Mouse (Mus musculus): ENCODE measurements at regions not wholly inside any gene's neighbourhood (a gene's known extent, or its start where the extent isn't known, plus 50 kb on each side); places are given as distances from the start of the nearest gene placed in this dataset.

DNA sequence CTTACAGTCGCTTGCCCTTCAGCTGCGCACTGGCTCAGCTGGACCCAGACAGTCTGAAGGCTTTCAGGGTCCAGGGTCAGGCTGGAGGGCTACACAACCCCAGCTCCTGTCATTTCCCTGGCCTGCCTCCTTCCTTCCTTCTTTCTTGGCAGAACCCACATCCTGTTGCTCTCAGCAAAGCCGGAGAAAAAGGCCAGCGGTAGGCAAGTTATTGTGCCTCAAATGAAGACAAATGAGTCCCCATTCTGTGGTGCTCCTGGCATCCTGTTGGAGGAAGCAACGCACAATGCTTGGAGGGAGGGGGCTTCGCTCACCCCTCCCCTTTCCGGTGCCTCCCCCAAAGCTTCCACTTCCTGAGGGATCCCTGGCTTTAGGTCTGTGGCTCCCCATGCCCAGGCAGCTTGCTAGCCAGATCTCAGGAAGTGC is 203.4 kb upstream of the Fggy start:
- no peak overlapping the region for H3K4me2 ChIP-seq
- H3K36me3 ChIP-seq (ENCODE audit: poor library complexity, severe bottlenecking): no peaks in the 10 kb centered on the region
- no peaks in the 10 kb centered on the region for H3K9me3 ChIP-seq (replicated peaks)
- H3K9ac ChIP-seq: no peak overlapping the region
- no peak overlapping the region for H3K4me3 ChIP-seq
- WGBS: 62% methylated on average over 7 of the region's 7 CpGs
- H3K27me3 ChIP-seq: no peaks in the 10 kb centered on the region
- H3K4me1 ChIP-seq: peaks cover 12% of the 10 kb centered on the region
- ATAC-seq: peak; percentile 58
- H3K27ac ChIP-seq: peak overlapping the region; percentile 16

DNA sequence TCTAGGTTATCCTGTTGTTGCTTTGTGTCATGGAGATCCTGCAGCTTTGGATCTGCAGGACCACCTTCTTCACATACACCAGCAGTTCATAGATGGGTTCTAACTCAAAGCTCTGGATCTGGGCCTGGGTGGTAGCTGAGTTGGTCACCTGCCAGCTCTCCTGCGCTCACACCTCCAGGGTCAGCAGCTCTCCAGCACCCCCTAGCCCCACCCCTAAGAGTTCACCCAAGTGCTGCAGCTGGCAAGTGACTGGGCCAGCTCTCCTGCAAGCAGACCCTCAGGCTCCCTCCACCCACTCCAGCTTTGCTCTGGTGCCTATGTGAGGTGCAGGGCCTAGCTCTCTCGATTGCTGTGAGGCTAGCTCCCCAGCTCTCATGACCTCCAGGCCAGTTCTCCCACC is 198.6 kb upstream of the Fggy start:
- no peak for ATAC-seq
- H3K4me3 ChIP-seq: no peak overlapping the region

DNA sequence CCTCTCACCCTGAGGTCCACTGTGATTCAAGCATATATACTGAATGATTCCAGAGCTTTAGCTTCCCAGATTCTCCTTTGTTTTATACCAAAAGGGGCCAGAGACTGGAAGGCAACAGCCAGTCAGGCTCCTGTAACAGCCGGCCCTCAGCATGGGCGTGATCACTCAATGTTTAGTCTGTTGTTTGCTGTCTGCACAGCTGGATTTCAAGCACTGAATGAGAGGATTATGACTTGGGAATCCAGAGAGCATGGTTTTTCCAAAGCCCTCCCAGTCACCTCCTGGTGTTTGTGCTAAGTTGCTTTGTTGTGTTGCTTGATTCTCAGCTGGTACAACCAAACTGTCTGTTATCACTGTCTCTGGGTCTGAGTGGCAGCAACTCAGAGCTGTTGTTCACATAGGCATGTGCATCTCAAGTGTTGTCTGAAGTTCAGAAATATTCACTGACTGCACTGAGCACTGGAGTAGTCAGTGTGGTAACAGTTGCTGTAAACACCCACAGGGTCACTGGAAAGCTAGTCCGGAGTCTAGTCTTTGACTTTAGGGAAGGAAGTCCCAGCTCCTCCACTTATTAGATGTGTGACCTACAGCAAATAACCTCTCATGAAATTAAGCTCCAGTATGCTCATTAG is 196.9 kb upstream of the Fggy start:
- H3K27me3 ChIP-seq: no peaks in the 10 kb centered on the region
- H3K4me1 ChIP-seq: peaks cover 7% of the 10 kb centered on the region; the same call in 1 of the 2 replicates
- ATAC-seq: no peak
- no peak overlapping the region for H3K4me2 ChIP-seq
- WGBS: 34% methylated on average over 3 of the region's 3 CpGs
- no peak overlapping the region for H3K27ac ChIP-seq
- H3K36me3 ChIP-seq (ENCODE audit: poor library complexity, severe bottlenecking): no peaks in the 10 kb centered on the region
- no peak overlapping the region for H3K9ac ChIP-seq
- H3K9me3 ChIP-seq (replicated peaks): no peaks in the 10 kb centered on the region
- H3K4me3 ChIP-seq: no peak overlapping the region

More for the DNA sequence above, 198.6 kb upstream of the Fggy start:
- WGBS: 82% methylated on average over 2 of the region's 2 CpGs
- peaks cover 7% of the 10 kb centered on the region for H3K4me1 ChIP-seq
- H3K9ac ChIP-seq: no peak overlapping the region
- no peak overlapping the region for H3K27ac ChIP-seq
- no peaks in the 10 kb centered on the region for H3K36me3 ChIP-seq (ENCODE audit: poor library complexity, severe bottlenecking)
- no peak overlapping the region for H3K4me2 ChIP-seq
- no peaks in the 10 kb centered on the region for H3K9me3 ChIP-seq (replicated peaks)
- H3K27me3 ChIP-seq: no peaks in the 10 kb centered on the region

DNA sequence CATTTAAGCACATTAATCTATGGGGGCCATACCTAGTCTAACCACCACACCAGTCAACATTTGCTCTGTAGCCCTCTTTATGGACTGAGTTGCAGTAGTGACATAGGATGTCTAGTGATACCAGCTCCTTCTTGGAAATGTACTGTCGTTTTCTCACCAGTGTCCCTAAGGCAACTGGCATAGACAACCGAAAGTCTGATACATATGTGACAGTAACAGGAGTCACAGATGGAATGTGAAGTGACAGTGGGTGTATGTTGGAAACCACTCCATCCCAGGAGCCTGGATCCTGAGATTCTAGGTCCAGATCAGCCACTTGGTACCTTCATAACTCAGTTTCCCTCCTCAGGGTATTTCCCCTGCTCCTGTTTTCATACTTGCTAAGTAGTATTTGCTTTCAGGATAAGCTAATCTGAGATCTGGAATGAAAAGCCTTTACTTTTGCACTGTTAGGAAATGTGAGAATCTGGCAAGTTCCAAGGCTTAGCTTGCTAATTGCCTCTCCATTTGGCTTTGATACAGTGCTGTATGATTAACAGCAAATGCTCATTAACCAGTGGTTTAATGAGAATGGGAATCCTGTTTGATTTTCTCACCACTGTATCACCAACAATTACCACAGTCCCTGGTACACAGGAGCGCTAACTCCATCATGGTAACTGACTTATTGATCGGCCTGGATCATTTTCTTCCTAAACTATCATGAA is 192.8 kb upstream of the Fggy start:
- Histone ChIP-seq H3K4me3 (no peak overlapping the region), H3K4me1 (peaks cover 7% of the 10 kb centered on the region; the same call in 1 of the 2 replicates), H3K4me2 (no peak overlapping the region), H3K36me3 (ENCODE audit: poor library complexity, severe bottlenecking) (no peaks in the 10 kb centered on the region), H3K27me3 (no peaks in the 10 kb centered on the region), H3K9me3 (replicated peaks) (no peaks in the 10 kb centered on the region), H3K9ac (no peak overlapping the region), H3K27ac (peak overlapping the region; percentile 16; the same call in 1 of the 2 replicates)
- WGBS: 74% methylated on average over 4 of the region's 4 CpGs
- peak; percentile 75 for ATAC-seq

DNA sequence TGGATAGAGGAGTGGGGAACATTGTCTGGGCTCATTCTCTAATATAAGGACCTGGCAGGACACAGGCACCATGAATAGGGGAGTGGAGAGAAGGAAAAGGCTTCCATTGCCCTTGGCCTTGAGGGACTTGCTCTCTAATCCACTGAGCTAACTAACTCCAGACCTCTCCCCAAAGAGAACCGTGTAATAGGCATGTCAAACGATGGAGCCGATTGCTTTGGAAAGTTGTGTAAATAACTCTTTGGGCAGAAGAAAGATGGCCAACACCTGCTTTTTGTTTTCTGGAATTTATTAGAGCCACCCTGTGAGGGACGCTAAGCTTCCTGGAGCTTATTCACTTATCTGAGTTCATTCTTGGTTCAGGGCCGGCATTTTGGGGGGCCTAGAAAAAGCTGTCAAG is 180.9 kb upstream of the Fggy start:
- Histone ChIP-seq H3K4me3 (no peak overlapping the region), H3K27me3 (no peaks in the 10 kb centered on the region), H3K9me3 (replicated peaks) (no peaks in the 10 kb centered on the region), H3K9ac (no peak overlapping the region), H3K4me2 (no peak overlapping the region), H3K27ac (no peak overlapping the region), H3K4me1 (no peaks in the 10 kb centered on the region), H3K36me3 (ENCODE audit: poor library complexity, severe bottlenecking) (no peaks in the 10 kb centered on the region)
- no peak for ATAC-seq
- WGBS: 88% methylated on average over 5 of the region's 5 CpGs

DNA sequence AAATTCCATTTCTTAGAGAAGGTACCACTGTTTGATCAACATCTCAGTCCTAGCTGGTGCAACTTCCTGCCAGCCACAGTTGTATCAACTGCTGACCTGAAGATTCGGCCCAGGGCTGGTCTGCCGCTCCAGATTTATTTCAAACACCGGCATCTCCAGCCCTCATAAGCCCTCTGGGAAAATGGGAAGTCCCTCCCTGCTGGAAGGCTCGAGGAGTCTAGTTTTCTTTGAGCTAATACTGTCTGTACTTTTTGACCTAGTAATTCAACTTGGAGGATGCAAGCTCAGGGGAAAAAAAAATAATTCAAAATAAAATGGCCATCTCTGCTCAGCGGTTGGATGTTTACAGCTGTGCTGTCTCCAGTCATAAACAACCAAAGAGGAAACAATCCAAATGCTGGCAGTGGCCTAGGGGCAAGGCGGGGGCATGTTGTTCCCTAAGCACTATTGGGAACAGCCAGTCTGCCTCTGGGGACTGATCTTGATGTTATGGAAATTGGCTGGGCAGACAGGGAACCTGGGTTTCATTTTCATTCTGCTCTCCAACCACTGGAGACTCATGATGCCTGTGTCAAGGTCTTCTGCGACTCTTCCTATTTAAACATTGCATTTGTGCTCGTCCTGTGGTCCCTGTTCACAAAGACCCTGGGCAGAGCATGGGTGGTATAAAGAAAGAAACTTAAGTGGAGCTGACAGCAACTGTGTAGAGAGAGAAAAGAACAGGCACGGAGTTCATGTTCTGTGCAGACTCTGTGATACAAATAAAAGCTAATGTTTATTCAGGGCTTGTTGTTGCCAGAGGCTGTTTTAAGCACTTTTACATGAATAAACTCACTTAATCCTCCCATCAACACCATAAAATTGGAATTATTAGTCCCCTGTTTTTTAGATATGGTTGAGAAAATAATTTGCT is 179.8 kb upstream of the Fggy start:
- Histone ChIP-seq H3K9me3 (replicated peaks) (no peaks in the 10 kb centered on the region), H3K9ac (no peak overlapping the region), H3K4me1 (no peaks in the 10 kb centered on the region), H3K36me3 (ENCODE audit: poor library complexity, severe bottlenecking) (no peaks in the 10 kb centered on the region), H3K27me3 (no peaks in the 10 kb centered on the region), H3K27ac (no peak overlapping the region), H3K4me2 (no peak overlapping the region), H3K4me3 (no peak overlapping the region)
- ATAC-seq: no peak
- WGBS: 74% methylated on average over 9 of the region's 9 CpGs

DNA sequence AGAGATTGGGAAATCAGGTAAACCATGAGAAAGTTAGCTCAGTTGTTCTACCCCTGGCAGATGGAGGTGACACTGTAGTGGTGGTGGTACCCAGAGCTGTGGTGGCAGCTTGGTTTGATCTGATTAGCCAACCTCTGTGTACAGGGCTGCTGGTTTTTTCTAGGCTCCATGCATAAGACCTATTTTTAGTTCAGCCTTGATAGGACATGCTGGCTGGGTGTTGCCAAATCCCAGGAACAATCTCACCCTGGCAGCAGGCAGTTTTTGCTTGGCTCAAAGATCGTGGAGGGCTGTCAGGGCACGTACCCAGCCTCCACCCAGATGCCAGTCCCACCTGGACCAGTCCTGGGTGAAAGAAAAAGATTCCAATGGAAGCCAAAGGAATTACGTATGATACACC is 178.7 kb upstream of the Fggy start:
- Histone ChIP-seq H3K4me1 (no peaks in the 10 kb centered on the region), H3K27ac (no peak overlapping the region), H3K9ac (no peak overlapping the region), H3K36me3 (ENCODE audit: poor library complexity, severe bottlenecking) (no peaks in the 10 kb centered on the region), H3K9me3 (replicated peaks) (no peaks in the 10 kb centered on the region), H3K4me3 (no peak overlapping the region), H3K27me3 (no peaks in the 10 kb centered on the region), H3K4me2 (no peak overlapping the region)
- ATAC-seq: no peak
- 89% methylated on average over 3 of the region's 3 CpGs for WGBS

DNA sequence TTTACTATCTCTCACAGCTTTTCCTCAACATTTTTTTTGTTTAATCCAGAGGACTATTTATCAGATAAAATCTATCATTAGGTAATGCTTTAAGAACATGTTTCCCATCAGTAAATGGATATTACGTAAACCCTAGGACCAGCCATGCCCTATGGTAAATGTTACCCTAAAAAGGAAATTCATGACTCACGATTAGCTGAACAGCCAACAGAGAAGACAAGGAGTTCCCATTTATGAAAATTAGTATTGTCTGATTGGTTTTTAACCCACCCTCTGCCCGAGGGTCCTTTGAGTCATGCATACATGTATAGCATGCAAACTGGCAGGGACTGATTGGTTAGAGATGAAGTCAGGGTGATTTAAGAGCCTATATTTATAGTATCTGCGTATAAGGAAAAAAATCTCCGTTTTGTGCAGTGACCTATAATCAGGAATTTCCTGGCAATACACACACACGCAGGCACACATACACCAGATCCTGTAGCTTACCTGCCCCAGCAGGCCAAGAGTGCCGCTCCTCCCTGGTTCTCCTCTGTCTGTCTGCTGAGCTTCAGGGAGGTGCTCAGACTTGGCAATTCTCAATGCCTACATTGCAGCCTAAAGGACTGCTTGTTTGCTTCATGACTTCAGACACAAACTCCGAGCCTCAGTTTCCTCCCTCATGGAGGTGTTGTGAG is 174.0 kb upstream of the Fggy start:
- Histone ChIP-seq H3K4me3 (no peak overlapping the region), H3K27me3 (no peaks in the 10 kb centered on the region)

DNA sequence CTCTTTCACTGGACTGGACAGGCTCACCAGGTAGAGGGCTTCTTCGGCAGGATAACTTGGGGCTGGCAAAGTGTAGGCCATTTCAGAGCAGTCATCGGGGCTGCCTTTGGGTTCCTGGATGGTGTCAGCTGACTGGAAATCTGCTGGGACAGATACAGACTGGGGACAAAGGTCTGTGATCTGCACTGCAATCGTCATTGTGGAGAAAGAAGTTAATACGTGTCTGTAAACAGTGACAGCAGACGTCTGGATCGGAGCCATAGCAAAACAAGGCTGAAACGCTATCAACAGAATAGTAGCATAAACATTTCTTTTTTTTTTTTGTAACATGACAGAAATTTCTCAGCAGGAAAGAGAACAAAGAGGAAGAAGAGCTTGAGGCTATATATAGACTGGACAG is 171.8 kb upstream of the Fggy start:
- no peaks in the 10 kb centered on the region for H3K27me3 ChIP-seq
- no peaks in the 10 kb centered on the region for H3K9me3 ChIP-seq (replicated peaks)
- H3K4me2 ChIP-seq: no peak overlapping the region
- H3K27ac ChIP-seq: no peak overlapping the region
- H3K36me3 ChIP-seq (ENCODE audit: poor library complexity, severe bottlenecking): no peaks in the 10 kb centered on the region
- H3K4me3 ChIP-seq: no peak overlapping the region
- H3K9ac ChIP-seq: no peak overlapping the region
- no peak for ATAC-seq
- WGBS: 63% methylated on average over 7 of the region's 7 CpGs
- H3K4me1 ChIP-seq: peaks cover 7% of the 10 kb centered on the region; the same call in 1 of the 2 replicates

More for the DNA sequence above, 174.0 kb upstream of the Fggy start:
- ATAC-seq: no peak
- H3K9ac ChIP-seq: no peak overlapping the region
- H3K36me3 ChIP-seq (ENCODE audit: poor library complexity, severe bottlenecking): no peaks in the 10 kb centered on the region
- H3K4me2 ChIP-seq: no peak overlapping the region
- H3K9me3 ChIP-seq (replicated peaks): no peaks in the 10 kb centered on the region
- H3K4me1 ChIP-seq: no peaks in the 10 kb centered on the region
- WGBS: 89% methylated on average over 8 of the region's 8 CpGs
- H3K27ac ChIP-seq: no peak overlapping the region

DNA sequence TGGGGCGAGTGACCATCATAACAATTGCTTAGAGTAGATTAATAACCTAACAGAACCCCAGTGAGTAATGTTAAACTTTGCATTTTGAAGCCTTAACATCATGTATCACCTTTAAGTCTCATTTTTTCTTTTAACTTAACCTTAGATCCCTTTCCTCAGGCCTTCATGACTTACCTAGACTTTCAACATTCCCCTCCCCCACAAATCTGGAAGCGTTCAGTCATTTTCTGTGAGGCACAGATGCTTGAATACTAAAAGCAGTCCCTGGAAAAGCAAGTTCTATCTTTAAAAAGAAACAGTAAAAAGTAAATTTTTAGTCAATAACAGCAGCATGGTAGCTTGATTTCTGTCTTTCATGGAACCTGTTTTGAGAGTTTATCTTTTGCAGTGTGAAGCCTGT is 171.3 kb upstream of the Fggy start:
- Histone ChIP-seq H3K4me3 (no peak overlapping the region), H3K4me2 (no peak overlapping the region), H3K36me3 (ENCODE audit: poor library complexity, severe bottlenecking) (no peaks in the 10 kb centered on the region), H3K9ac (no peak overlapping the region), H3K9me3 (replicated peaks) (no peaks in the 10 kb centered on the region), H3K27ac (no peak overlapping the region), H3K27me3 (no peaks in the 10 kb centered on the region), H3K4me1 (peaks cover 7% of the 10 kb centered on the region; the same call in 1 of the 2 replicates)
- 70% methylated on average over 2 of the region's 2 CpGs for WGBS
- ATAC-seq: no peak

DNA sequence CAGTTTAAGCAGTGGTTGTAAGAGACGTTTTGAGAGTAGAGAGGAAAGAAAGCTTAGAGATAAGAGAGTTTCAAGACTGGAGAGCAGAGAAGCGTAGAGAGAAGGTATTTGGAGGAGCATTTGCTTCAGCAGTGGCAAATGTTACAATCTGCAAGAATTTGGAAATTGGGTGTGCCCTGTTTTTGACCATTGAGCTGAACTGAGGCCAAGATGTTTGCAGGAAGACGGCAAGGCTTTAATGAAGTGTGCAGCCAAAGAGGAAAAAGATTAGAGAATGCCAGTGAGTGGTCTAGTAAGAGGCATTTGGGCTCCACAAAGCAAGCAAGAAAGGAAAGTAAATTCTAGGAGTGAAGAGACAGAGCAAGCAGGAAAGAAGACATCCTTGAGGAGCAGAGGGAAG is 168.8 kb upstream of the Fggy start:
- no peak overlapping the region for H3K4me3 ChIP-seq
- no peaks in the 10 kb centered on the region for H3K9me3 ChIP-seq (replicated peaks)
- WGBS: 71% methylated on average over 3 of the region's 3 CpGs
- no peak overlapping the region for H3K4me2 ChIP-seq
- no peaks in the 10 kb centered on the region for H3K27me3 ChIP-seq
- H3K36me3 ChIP-seq (ENCODE audit: poor library complexity, severe bottlenecking): no peaks in the 10 kb centered on the region
- H3K4me1 ChIP-seq: peaks cover 7% of the 10 kb centered on the region; the same call in 1 of the 2 replicates
- H3K9ac ChIP-seq: no peak overlapping the region
- H3K27ac ChIP-seq: no peak overlapping the region
- ATAC-seq: no peak

Measured in forebrain, embryonic 13.5 days (tissue).